17 mouse cellular contexts compared by ENCODE assay signal in genomic region chr2:129575113-129575512, GRCm38 (mm10). TPM values are rescaled to one million over a fixed set of nuclear protein-coding genes. Genes with fewer than 3 reads are reported as not detected.
A peak's percentile ranks its signal among the peaks of the same experiment; 100 is the strongest.
DNase-seq lines count a peak whose midpoint lies in the region; ATAC-seq and TF ChIP-seq lines count a peak whose summit lies in the region.
"Had no signal": no experiment of that assay in that cellular context is flagged by ENCODE, and none has a peak within 500 bp of the region (broad histone marks: within the 10 kb centered on the region; RNA-seq: fewer than 3 reads in every experiment).

No protein-coding gene starts in this region.

- peak overlapping the region; percentile 54 for H3K4me2 ChIP-seq in hindbrain, embryonic 14.5 days (replicated peaks)
- peak overlapping the region; percentile 55; the same call in 1 of the 2 replicates for H3K4me2 ChIP-seq in midbrain, embryonic 15.5 days
- no peak overlapping the region for H3K4me2 ChIP-seq in liver, postnatal 0 days (ENCODE audit: low read depth, low read length)

- TF ChIP-seq EP300 in liver, postnatal 0 days (IDR thresholded peaks at IDR 0.05; ENCODE audit: low read depth), result no peak

- H3K36me3 ChIP-seq in E14TG2a.4 (ENCODE audit: insufficient read depth, low read length), result no peaks in the 10 kb centered on the region
- H3K36me3 ChIP-seq in hindbrain, embryonic 14.5 days (replicated peaks; ENCODE audit: control insufficient read depth, insufficient read depth), result no peaks in the 10 kb centered on the region
- no peaks in the 10 kb centered on the region for H3K36me3 ChIP-seq in midbrain, embryonic 15.5 days (replicated peaks)
- no peaks in the 10 kb centered on the region for H3K36me3 ChIP-seq in liver, postnatal 0 days (replicated peaks; ENCODE audit: insufficient read depth, low read length)
- H3K36me3 ChIP-seq: limb, embryonic 10.5 days had no signal

- 92% methylated on average over 4 of the region's 4 CpGs for WGBS in hindbrain, embryonic 14.5 days
- 93% methylated on average over 4 of the region's 4 CpGs for WGBS in midbrain, embryonic 15.5 days
- 71% methylated on average over 4 of the region's 4 CpGs for WGBS in liver, postnatal 0 days (ENCODE audit: insufficient replicate concordance)

- peak overlapping the region; percentile 63; the same call in 1 of the 2 replicates for H3K27ac ChIP-seq in hindbrain, embryonic 14.5 days
- H3K27ac ChIP-seq in midbrain, embryonic 15.5 days, result peak overlapping the region; percentile 84
- no peak overlapping the region for H3K27ac ChIP-seq in liver, postnatal 0 days (ENCODE audit: low read depth)
- H3K27ac ChIP-seq: liver, embryonic 14.5 days had no signal

- H3K9ac ChIP-seq in hindbrain, embryonic 14.5 days, result no peak overlapping the region
- H3K9ac ChIP-seq in midbrain, embryonic 15.5 days, result peak overlapping the region; percentile 24; the same call in 1 of the 2 replicates
- H3K9ac ChIP-seq in liver, postnatal 0 days (replicated peaks), result no peak overlapping the region
- H3K9ac ChIP-seq: liver, embryonic 14.5 days had no signal

- H3K27me3 ChIP-seq in E14TG2a.4 (ENCODE audit: insufficient read depth, low read length), result peaks cover 39% of the 10 kb centered on the region
- no peaks in the 10 kb centered on the region for H3K27me3 ChIP-seq in hindbrain, embryonic 14.5 days (ENCODE audit: control insufficient read depth, insufficient read depth, low read length)
- H3K27me3 ChIP-seq in midbrain, embryonic 15.5 days (replicated peaks), result no peaks in the 10 kb centered on the region
- H3K27me3 ChIP-seq in liver, postnatal 0 days (ENCODE audit: insufficient read depth, low read length), result peaks cover 5% of the 10 kb centered on the region

- no peak for ATAC-seq in hindbrain, embryonic 14.5 days (ENCODE audit: low FRiP score)
- ATAC-seq in midbrain, embryonic 15.5 days (replicated peaks), result no peak
- ATAC-seq in frontal cortex, adult (ENCODE audit: low TSS enrichment), result no peak
- ATAC-seq in liver, postnatal 0 days, result no peak

- H3K9me3 ChIP-seq in E14TG2a.4 (ENCODE audit: low read length), result no peaks in the 10 kb centered on the region
- H3K9me3 ChIP-seq in hindbrain, embryonic 14.5 days (ENCODE audit: control insufficient read depth, low read length), result no peaks in the 10 kb centered on the region
- H3K9me3 ChIP-seq in midbrain, embryonic 15.5 days, result no peaks in the 10 kb centered on the region
- no peaks in the 10 kb centered on the region for H3K9me3 ChIP-seq in liver, postnatal 0 days (ENCODE audit: low read length)
- H3K9me3 ChIP-seq: limb, embryonic 10.5 days had no signal

- H3K4me1 ChIP-seq in E14TG2a.4 (replicated peaks; ENCODE audit: low read depth, low read length), result peaks cover 45% of the 10 kb centered on the region
- peaks cover 17% of the 10 kb centered on the region for H3K4me1 ChIP-seq in hindbrain, embryonic 14.5 days (replicated peaks; ENCODE audit: control insufficient read depth, insufficient read depth, low read length)
- peaks cover 24% of the 10 kb centered on the region for H3K4me1 ChIP-seq in midbrain, embryonic 15.5 days
- H3K4me1 ChIP-seq in liver, postnatal 0 days (ENCODE audit: insufficient read depth), result peaks cover 5% of the 10 kb centered on the region; the same call in 1 of the 2 replicates

- H3K4me3 ChIP-seq in E14TG2a.4 (replicated peaks; ENCODE audit: low read length), result peak overlapping the region; percentile 54; the same call in 1 of the 2 replicates
- H3K4me3 ChIP-seq in hindbrain, embryonic 14.5 days (replicated peaks; ENCODE audit: low read length), result no peak overlapping the region
- H3K4me3 ChIP-seq in midbrain, embryonic 15.5 days, result no peak overlapping the region
- no peak overlapping the region for H3K4me3 ChIP-seq in liver, postnatal 0 days (ENCODE audit: low read depth, low read length)

- DNase-seq in B cell, adult 2 months, result peak; percentile 14 to 27
- DNase-seq in hindbrain, embryonic 14.5 days (ENCODE audit: low spot score), result no peak
- DNase-seq in embryo, embryonic 11 days, result no peak
- no peak for DNase-seq in liver, postnatal 0 days
- DNase-seq in T-cell, adult 2 months (ENCODE audit: low spot score), result no peak
- DNase-seq: cerebellum, adult 9-10 months; lung, postnatal 14 days; spleen, adult 18-20 months had no signal

- TF ChIP-seq CTCF in E14TG2a.4 (conservative IDR thresholded peaks at IDR 0.05; ENCODE audit: low read length), result no peak
- TF ChIP-seq CTCF in liver, postnatal 0 days (IDR thresholded peaks at IDR 0.05; ENCODE audit: low read depth), result no peak

RNA-seq across cellular contexts. Expression of gene Sirpa, which starts 17.5 kb away (rescaled TPM):
- 38.6 and 40.7 TPM in 2 replicates for polyA plus RNA-seq in hindbrain, embryonic 14.5 days (2014; fragmentation: Nextera tagmentation; extraction: Ambion mirVana)
- 39.5 and 40.5 TPM in 2 replicates for polyA plus RNA-seq in midbrain, embryonic 15.5 days (2015; fragmentation: Nextera tagmentation; extraction: Ambion mirVana)
- polyA plus RNA-seq in liver, postnatal 0 days (2015; fragmentation: Nextera tagmentation; extraction: Ambion mirVana), result 26.9 and 28.1 TPM in 2 replicates

RNA-seq across cellular contexts. Expression of gene F830045P16Rik, which starts 38.7 kb away (rescaled TPM):
- polyA plus RNA-seq in hindbrain, embryonic 14.5 days (2014; fragmentation: Nextera tagmentation; extraction: Ambion mirVana), result not detected in 2 replicates
- polyA plus RNA-seq in midbrain, embryonic 15.5 days (2015; fragmentation: Nextera tagmentation; extraction: Ambion mirVana), result not detected in 2 replicates
- not detected in 2 replicates for polyA plus RNA-seq in liver, postnatal 0 days (2015; fragmentation: Nextera tagmentation; extraction: Ambion mirVana)
- polyA plus RNA-seq: embryonic facial prominence, embryonic 11.5 days; heart, embryonic 14.5 days; intestine, embryonic 14.5 days; limb, embryonic 10.5 days; urinary bladder, adult 2 months had no signal

Comparison
In these comparisons a context has a peak if more than half of its experiments do, and no peak if none do; other contexts are left out.
1. DNase-seq: peak in B cell, adult 2 months (2 of 2); none in hindbrain, embryonic 14.5 days (single experiment), embryo, embryonic 11 days (single experiment), liver, postnatal 0 days (single experiment) and T-cell, adult 2 months (single experiment).